Mouse (Mus musculus) cerebellum, adult 9-10 months (tissue): ENCODE results near the gene Sf3a2.

Experiments
- DNase-seq: peaks from one replicate; pipeline ENCODE4 v3.0.0; 2022

The Sf3a2 gene

DNA sequence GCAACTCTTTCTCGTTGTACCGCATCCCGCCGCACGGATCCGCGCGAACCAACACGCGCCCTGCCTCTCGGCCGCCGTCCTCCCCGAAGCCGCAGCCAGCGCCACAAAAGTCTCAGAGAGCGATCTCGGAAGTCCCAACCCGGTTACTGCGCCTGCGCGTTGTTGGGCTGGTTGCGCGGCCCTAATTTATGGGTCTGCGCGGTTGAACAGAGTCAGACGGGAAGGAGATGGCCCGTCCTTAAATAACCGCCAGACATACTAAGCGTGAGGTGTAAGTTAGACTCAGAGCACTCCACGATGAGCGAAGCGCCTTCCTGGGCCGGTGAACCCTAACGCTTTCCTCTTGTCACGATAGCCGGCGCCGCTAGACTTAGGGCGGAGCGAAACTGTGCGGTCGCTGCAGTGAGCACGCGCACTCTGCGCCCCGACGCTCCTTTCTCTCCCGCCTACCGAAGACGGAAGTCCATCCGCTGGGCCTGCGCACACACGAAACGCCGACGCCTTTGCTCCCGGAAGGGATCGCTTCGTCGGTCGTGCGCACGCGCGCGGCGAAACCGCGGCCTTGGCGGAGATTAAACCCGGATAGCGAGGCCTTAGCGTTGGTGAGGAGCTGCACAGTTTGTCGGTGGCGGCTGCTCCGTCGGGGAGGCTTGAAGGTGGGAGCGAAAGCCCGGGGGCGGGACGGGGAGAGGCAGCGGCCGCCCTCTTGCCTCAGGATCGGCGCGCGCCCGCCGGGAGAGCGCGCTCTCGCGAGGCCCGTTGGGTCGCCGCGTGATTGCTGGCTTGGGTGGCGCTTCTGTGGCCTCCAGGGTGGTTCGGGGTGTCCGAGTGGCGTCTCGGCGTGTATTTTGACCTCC is at the start of gene Sf3a2, which contains the start of gene Plekhj1:
Gene Sf3a2 (plus strand): TSS at position 49 of the 857 bp plus-strand sequence.
Gene Plekhj1 (minus strand): TSS at position 477 of the 857 bp plus-strand sequence.
- DNase-seq = peak; percentile 95

DNA sequence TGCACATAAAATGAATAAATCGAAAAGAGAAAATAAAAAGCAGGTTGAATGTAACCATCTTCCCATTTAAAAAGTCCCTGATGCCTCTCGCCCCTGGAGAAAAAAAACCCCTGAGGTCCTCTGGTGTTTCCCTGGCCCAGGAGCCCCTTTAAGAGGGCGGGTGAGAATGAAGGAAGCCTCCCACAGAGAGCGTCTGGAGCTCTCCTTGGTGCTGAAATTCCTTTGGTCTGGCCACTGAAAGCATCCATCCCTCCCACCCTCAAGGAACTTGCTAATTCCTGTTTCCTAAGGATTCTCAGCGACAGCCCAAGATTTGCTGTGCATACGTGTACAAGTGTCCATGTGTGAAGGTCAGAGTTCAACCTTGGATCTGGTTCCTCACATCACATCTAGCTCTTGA is 49.4 kb upstream of the Sf3a2 start:
- DNase-seq = no peak

DNA sequence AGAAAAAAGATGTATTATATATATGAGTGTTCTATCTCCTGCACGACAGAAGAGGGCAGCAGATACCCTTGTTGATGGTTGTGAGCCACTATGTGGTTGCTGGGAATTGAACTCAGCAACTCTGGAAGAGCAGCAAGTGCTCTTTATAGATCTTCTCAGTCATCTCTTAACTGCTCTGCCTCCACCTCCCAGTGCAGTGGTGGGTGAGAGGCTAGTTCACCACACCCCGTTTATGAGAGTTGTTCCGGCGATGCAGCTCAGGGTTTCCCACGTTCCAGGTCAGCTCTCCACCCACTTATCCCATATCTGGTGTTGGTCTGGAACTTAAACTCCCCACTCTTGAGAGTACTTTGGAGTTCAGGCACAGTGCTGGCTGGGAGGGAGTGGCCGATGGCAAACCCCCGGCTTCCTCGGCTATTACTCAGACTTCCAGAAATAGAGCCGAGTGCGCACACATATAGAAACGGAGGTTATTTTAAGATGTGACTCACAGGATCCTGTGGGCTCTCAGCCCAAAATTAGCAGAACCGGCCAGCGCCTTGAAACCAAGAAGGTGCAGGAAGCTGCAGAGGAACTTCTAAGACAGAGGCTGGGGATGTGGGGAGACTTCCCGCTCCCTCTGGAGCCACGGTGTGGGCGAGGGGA is 46.7 kb upstream of the Sf3a2 start:
- DNase-seq = peak; percentile 64

DNA sequence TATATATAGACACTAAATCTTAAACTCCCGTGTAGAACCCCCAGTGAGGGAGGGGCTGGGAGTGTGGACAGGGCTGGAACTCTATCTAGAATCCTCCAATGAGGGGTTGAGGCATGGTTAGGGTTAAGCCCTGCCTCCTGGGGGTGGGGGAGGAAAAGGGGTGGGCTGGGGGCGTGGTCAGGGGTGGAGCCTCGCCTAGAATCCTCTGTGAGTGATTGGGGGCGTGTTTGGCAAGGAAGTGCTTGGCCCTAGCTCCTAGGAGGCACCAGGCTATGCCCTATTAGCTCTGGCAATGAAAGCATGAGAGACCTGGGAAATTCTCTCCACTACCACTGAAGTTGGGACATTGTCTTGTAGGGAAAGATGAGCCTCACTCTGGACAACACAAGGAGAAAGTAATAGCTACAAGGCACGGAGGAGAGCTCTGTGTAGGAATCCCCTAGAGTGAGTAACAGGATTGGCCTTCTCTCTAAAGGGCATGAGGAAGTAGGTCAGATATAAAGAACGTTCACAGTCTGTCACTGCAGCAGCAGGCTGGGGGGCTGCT is 45.8 kb upstream of the Sf3a2 start:
- peak; percentile 58 for DNase-seq

DNA sequence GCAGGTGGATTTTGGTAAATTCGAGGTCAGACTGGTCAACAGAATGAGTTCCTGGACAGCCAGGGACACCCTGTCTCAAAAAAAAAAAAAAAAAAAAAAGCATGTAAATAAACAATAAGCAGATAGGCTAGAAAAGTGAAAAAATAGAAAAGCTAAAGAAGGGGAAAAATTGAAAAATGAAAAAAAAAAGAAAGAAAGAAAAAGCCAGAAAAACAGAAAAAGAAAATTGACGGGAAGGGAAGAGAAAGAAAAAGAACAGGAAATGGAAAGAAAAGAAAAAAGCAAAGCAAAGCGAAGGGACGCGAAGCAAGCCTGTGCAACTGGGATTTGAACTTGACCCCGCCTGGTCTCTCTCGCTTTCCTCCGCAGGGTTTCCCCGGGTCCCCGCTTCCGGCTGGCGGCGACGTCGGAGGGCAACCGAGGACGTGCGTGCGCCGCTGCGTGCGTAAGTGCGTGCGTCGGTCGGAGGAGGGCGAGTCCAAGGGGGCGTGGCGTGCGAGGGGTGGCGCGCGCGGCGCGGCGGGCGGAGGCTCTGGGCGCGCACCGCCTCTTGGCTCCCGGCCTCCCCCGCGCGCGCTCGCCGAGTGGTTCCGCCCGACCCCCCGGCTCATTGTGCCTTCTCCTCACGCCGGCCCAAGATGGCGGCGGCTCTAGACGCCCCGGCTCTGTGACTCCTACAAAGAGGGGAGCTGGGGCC is 43.3 kb upstream of the Sf3a2 start, which contains the start of gene Dot1l:
Gene Dot1l (plus strand): TSS at position 613 of the 697 bp plus-strand sequence.
- peak; percentile 96 for DNase-seq

DNA sequence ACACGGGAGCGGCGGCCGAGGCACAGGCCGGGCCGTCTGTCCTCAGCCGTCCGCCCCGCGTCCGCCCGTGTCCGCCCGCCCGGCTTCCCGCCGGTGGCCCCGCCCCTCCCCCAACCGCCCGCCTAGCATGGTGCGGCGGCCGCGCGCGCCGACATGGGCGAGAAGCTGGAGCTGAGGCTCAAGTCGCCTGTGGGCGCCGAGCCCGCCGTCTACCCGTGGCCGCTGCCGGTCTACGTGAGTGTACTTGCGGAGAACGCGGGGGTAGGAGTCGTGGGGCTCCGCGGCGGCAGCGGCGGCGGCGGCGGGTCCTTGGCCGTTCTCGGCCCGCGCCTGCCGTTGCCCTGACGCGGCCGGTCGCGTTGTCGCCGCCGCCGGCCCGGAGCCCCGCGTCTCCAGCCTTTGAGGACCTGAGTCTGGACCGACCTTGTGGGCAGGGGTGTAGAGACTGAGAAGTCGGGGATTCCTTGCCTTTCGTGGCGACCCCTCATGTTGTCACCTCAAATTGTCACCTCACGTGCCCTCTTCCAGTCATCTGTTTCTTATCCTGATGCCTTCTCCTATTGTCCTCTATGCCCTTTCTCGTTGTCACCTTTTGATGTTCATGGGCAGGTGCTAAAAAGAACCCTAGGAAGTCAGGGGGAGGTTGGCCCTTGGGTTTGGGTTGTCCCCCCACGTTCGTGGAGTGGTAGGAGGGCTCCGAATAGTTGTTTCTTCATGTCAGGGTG is 42.5 kb upstream of the Sf3a2 start:
- DNase-seq = peak; percentile 67

DNA sequence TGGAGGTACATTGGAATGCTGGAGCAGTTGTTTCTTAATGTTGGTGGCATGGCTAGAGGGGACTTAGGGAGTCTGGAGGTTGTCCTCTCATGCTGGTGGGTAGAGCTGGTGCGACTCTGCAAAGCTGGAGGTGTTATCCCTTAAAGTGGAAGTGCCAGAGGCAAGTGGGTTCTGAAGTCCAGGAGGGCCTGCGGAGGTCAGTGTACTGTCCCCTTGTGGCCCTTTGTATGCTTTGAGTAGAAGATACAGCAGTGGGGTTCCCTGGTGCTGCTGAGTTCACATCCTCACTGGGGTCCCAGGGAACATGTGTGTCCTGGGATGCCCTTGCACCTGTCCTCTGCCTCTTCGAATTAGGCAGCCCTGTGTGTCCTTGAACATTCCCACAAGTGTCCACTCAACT is 41.9 kb upstream of the Sf3a2 start:
- no peak for DNase-seq

DNA sequence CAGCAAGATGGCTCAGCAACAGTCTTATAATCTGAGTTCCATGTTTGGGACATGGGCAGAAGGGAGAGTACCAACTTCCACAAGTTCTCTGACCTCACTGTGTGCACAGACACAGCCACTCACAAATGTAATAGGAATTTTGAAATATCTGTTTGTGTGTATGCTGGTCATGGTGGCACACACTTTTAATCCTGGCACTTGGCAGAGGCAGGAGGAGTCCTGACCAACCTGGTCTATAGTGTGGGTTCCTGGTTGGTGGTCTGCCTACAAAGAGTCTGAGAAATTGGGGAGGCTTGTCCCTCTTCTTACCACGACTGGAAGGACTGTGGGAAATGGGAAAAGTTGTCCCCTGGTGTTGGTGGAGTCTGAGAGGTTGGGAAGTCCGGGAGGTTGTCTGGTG is 41.5 kb upstream of the Sf3a2 start:
- no peak for DNase-seq

DNA sequence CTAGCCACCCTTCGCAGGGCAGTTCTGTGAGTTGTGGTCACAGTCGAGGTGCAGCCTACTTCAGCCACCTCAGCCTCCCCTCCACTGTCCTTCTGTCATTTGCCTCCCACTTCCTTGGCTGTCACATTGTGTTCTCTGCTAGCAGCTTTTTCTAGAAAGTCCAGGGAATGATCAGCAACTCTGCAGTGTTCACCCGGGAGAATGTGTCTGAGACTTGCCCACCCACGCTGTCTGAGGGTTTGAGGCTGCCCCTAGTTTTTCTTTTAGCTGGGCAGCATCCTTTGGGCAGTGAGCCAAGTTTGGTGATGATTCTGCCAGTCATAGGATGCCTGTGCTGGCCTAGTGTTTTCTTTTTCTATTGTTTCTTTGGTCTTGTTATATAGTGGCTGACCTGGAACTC is 41.0 kb upstream of the Sf3a2 start:
- no peak for DNase-seq

DNA sequence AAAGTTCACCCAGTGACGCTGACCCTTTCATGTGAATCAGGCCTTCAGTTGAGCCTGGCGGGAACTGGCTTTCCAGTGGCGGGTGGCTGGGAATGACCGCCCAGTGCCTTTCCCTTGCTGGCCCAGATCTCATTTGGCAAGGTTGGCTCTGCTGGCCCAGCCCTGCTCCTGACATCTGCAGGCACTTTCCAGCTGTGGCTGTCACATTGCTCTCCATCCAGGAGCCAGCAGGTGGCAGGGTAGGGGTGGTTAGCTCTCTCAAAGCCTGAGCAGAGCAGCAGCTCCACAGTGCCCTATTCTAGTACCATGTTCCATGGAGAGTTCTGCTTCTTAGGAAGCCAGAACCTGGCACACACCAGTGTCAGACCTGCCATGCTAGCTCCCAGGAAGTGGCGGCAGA is 40.3 kb upstream of the Sf3a2 start:
- peak; percentile 64 for DNase-seq

DNA sequence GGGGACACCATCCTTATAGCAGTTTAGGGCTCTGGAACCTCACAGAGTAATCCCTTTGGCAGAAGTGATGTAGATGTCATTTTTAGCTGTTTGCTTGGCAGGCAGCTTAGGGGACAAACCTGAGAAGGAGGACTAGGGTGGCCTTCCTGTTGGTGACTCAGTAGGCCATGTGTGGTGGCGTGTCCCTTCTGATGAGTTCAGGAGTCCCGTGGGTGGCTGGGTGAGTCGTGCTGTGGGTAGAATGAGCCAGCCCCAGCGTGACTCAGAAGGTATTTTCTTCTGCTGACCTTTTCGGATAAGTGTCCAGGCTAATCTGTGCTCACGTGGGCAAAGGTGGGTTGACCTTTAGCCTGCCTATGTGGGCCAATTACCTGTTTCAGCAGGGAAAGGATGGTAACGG is 39.3 kb upstream of the Sf3a2 start:
- DNase-seq = peak; percentile 53

DNA sequence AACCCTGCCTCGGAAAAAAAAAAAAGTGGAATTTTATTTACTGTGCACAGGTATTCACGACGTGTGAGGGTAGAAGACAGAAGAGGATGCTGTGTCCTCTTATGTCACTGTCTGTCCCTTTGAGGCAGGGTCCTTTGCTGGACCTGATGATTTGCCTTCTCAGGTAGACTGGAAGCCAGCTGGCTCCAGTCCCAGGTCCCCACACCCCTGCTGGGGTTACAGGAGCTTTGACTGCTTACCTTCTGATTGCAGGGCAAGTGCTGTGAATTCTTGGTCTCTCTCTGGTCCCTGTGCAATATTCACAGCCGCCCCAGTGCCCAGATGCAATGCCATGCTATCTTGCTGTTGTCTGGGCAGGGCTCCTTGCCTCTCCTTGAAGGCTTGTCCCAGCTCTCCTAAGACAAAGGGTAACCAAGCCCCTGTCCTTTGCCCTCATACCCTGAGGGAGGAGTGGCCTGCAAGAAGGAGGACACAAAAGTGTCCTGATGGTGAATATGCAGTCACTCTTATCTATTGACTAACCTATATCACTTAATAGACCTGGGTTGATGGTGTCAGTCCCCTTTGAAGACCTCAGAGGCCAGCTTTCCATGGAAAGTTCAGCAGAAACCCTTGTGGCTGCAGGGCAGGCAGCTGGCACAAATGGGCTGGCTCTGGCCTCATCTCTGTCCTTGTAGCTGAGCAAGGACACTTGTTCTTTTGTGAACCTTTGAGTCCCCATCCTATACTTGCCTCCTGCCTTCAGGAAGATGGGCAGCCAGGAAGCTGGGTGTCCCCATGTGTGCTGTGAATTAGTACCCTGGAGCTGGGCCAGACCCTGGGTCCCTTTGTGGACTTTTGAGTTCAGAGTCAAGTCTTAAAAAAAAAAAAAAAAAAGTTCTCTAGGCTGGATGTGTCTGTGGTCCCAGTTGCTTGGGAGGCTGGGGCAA is 37.1 kb upstream of the Sf3a2 start:
- DNase-seq = peak; percentile 57

DNA sequence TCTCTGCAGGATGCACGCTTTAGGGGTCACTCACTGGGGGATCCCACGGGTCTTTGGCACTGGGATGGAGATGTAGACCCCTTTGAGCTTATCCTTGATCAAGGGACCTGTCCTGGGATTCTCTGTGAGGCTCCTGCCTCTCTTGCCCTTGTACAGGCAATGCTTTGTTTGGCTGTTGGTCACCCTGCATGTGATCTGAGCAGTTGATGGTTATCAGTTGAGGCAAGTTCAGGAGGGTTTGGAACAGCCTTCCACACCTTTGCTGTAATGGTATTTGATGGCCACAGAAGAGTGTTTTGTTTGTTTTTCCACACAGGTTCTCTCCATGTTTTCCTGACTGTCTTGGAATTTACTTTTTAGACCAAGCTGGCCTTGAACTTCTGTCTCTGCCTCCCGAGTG is 36.2 kb upstream of the Sf3a2 start:
- no peak for DNase-seq

DNA sequence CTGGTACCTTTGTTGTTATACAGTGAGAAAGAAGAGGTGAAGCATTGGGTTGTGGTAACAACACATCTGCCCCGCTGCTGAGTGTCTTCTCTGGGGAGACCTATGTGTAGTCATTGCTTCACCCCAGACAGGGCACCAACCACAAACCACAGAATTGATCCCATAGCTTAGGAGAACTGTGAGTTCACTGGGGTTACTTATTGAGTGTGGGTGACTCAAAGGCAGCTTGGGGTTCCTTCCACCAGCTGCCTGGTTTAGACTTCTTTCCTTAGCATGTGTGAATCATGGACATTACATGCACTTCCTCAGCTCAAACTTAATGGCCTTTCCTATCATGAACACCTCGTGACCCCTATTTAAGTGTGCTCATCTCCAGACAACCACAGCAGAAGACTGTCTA is 34.5 kb upstream of the Sf3a2 start:
- DNase-seq = no peak

DNA sequence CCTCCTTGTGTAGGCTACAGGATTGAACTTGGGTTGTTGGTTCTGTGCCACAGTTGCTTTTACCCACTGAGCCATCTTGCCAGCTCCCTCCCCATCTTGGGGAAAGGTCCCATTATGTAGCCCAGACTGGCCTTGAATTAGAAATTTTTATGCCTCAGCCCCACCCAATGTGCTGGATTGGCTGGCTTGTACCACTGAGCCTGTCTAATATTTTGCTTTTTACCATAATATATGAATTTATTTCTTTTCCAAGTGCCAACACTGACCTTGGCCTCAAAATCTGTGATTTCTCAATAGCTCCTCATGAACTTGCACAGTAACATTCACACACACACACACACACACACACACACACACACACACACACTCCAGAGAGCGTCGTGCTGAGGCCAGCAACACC is 32.3 kb upstream of the Sf3a2 start:
- DNase-seq = no peak

DNA sequence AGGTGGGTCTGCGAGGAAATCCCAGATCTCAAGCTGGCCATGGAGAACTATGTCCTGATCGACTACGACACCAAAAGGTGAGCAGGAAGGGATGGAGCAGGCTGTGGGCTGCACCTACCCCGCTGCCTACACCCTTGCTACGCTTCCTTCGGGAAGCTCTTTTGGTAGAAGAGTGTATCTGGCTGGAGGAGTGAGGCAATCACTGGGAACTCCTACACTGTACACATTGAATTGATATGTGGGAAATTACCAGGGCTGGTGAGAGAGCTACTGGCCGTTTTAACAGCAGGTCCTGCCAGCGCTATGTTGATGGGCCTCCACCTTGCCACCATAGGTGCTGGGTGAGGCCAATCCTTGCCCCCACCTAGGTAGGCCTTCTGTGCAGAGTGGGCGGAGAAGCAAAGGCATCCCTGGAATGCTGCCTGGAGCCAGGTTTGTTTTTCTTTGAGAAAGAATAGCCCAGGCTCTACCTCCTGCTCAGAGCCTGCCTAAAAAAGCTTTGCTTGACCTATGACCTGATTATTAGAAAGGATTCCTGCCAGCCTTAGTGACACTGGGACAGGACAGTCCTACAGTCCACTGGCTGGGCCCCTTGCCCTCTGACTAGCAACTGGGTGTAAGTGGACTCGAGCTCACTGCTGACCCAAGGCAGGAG is 31.7 kb upstream of the Sf3a2 start:
- DNase-seq = no peak

DNA sequence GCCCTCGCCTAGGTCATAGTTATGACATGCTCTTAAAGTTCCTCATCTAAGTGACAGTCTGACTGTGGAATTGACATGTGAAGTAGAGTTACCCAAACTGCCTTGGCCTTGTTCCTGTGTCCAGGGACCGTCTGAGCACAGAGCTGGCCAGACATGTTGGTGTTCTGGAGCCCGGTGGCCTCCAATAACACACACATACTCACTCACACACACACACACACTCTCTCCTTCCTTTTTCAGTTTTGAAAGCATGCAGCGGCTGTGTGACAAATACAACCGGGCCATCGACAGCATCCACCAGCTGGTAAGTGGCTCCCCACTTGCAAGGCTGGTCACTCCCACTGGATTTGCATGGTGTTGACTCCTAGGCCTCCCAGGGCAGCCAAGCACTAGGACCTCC is 29.6 kb upstream of the Sf3a2 start:
- no peak for DNase-seq

DNA sequence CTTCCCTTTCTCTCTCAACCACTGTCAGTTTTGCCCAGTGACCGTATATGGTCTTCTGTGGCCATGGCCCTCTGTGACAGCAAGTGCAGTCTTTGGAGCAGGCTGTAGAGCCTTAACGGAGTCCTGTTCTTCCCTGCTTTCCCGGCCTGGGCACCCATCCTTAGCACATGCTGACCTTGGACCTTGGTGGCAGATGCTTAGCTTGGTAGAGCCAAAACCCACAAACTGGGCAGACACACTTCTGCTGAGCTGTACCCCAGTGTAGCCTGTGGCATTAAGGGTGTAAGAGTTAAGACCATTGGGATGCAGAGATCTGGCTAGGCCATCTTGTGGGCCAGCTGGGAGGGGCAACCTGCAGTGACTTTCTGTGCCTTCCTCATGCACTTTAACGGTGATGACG is 24.2 kb upstream of the Sf3a2 start:
- no peak for DNase-seq

DNA sequence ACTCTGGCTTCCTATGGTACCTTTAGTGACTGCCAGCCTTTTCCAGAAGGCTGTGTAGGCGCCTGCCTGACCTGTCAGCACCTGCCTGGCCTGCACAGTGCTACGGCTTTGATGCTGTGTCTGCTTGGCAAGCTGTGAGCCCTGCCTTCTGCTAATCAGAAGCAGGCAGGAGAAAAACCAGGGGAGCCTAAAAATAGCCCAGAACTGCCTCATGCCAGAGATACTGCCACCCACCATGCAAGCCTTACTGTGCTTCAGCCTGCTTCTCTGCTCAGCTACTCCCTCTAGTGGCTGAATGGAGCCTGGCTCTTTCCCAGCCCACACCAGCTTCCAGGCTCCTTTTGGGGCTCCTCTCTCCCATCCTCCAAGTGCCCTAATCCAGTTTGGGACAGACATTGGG is 23.4 kb upstream of the Sf3a2 start:
- peak; percentile 99 for DNase-seq

DNA sequence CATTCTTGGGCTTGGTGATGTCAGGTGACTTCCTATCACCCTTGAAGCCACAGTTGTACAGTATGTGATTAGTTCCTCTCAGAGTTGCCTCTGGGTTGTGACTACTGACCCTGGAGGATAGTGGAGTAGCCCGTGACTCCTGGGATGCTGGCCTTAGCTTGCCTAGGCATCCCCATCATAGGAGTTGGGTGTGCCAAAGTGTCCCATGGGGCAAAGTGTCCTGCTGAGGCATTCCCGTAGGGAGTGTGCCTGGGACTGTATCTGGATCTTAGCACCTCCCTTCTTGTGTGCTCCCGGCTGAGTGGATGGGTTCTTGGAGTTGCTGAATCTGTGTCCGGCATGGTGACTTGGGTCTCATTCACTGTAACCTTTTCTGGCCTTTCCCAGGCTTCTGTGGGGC is 23.0 kb upstream of the Sf3a2 start:
- peak; percentile 76 for DNase-seq

DNA sequence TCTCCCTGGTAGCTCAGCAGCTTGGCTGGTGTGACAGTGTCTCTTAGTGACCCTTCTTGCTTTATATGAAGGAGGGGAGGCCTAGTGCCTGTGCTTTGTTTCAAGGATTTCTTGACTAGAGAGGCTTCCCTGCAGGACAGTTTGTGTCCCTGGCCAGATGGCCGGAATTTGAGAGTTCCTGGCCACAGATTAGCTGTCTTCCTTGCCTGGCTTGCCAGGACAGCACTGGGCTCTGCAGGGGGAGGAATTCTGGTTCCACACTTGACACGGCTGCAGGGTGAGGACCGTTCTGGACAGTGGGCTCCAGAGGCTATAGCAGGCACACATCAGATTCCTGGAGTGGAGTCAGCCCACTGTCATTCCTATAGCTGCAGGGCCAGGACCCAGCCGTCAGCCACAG is 22.3 kb upstream of the Sf3a2 start:
- DNase-seq = peak; percentile 89
